In the genomic region with DNA sequence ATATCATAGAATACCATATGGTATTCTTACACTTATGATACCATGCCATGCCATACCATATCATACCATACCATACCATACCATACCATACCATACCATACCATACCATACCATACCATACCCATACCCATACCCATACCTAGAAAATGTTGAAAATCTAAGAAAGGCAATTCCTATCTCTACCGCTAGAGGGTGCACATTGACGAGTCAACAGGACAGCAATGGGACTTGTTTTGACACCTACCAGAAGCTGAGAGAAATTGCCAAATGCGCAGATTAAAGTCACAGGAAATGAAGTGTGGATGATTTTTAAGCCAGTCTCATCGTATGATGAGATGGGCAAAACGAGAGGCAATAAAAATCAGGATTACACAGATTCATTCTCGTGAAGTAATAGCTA, we compare ENCODE assay signal across 8 mouse cellular contexts.
A peak's percentile ranks its signal among the peaks of the same experiment; 100 is the strongest.
DNase-seq lines count a peak whose midpoint lies in the region; ATAC-seq and TF ChIP-seq lines count a peak whose summit lies in the region.

No protein-coding gene starts in this region.

- H3K4me3 ChIP-seq in kidney, postnatal 0 days (replicated peaks; ENCODE audit: low read depth, low read length) = no peak overlapping the region
- H3K4me3 ChIP-seq in ES-E14 (ENCODE audit: insufficient read depth in 1 of 2, low read depth in 1 of 2, low read length in 2 of 2, poor library complexity in 1 of 2, severe bottlenecking in 1 of 2) = no peak overlapping the region
- H3K4me3 ChIP-seq in embryonic fibroblast, embryonic 13.5 days (ENCODE audit: insufficient read depth, low read length) = no peak overlapping the region

- in situ Hi-C loops in ES-E14 (cut with MboI; ENCODE audit: low sequenced_read_pairs in 2 of 2, unreplicated experiment in 2 of 2) = no loop called here

- intact Hi-C loops in gastrocnemius, postnatal 14 days (cut with DNase I; ENCODE audit: low total_unique reads) = no loop called here

- no peak for ATAC-seq in kidney, postnatal 0 days (replicated peaks; ENCODE audit: low FRiP score, low read depth)

- no peak for TF ChIP-seq POLR2A in embryonic fibroblast, embryonic 13.5 days (IDR thresholded peaks at IDR 0.05; ENCODE audit: low read depth, low read length)

- no peaks in the 10 kb centered on the region for H3K36me3 ChIP-seq in kidney, postnatal 0 days (ENCODE audit: insufficient read depth, low read length)
- H3K36me3 ChIP-seq in ES-E14 (ENCODE audit: control insufficient read depth, insufficient read depth, low read length, poor library complexity, severe bottlenecking) = no peaks in the 10 kb centered on the region

- 39% methylated on average over 6 of the region's 6 CpGs for WGBS in kidney, postnatal 0 days

- no peak overlapping the region for H3K4me2 ChIP-seq in kidney, postnatal 0 days (ENCODE audit: low read length)

- peak; percentile 86 for TF ChIP-seq CTCF in kidney, postnatal 0 days (IDR thresholded peaks at IDR 0.05; ENCODE audit: low read depth)
- peak; percentile 30; the same call in 1 of the 2 replicates for TF ChIP-seq CTCF in embryonic fibroblast, embryonic 13.5 days (IDR thresholded peaks at IDR 0.05; ENCODE audit: borderline replicate concordance, insufficient read depth, low read length)

- no peaks in the 10 kb centered on the region for H3K4me1 ChIP-seq in kidney, postnatal 0 days (replicated peaks; ENCODE audit: insufficient read depth, low read length)
- no peaks in the 10 kb centered on the region for H3K4me1 ChIP-seq in ES-E14 (ENCODE audit: control insufficient read depth in 2 of 2, insufficient read depth in 2 of 2, low read length in 2 of 2, poor library complexity in 1 of 2)
- no peaks in the 10 kb centered on the region for H3K4me1 ChIP-seq in embryonic fibroblast, embryonic 13.5 days (ENCODE audit: control insufficient read depth, insufficient read depth, low read length)

- DNase-seq in adrenal gland, postnatal 10 days = peak; percentile 7
- no peak for DNase-seq in adrenal gland, adult 8-10 months
- peak; percentile 45 for DNase-seq in kidney, postnatal 0 days (ENCODE audit: low spot score)
- DNase-seq in kidney, postnatal 4 days = no peak
- peak; percentile 56 for DNase-seq in ES-E14 (ENCODE audit: low read depth, low spot score)
- DNase-seq in testis, postnatal 14 days (ENCODE audit: low spot score) = no peak
- no peak for DNase-seq in gastrocnemius, postnatal 14 days

- no peaks in the 10 kb centered on the region for H3K9me3 ChIP-seq in kidney, postnatal 0 days (replicated peaks; ENCODE audit: low read length)
- no peaks in the 10 kb centered on the region for H3K9me3 ChIP-seq in ES-E14 (ENCODE audit: control insufficient read depth, insufficient read depth, low read depth, low read length)

- H3K9ac ChIP-seq in kidney, postnatal 0 days (ENCODE audit: low read depth, low read length) = no peak overlapping the region
- H3K9ac ChIP-seq in ES-E14 (ENCODE audit: insufficient read depth, low read depth, low read length, poor library complexity, severe bottlenecking) = no peak overlapping the region

- H3K27me3 ChIP-seq in kidney, postnatal 0 days (ENCODE audit: insufficient read depth, low read length) = no peaks in the 10 kb centered on the region

- H3K27ac ChIP-seq in kidney, postnatal 0 days = no peak overlapping the region
- no peak overlapping the region for H3K27ac ChIP-seq in ES-E14 (ENCODE audit: insufficient read depth, low read depth, low read length, poor library complexity, severe bottlenecking)
- H3K27ac ChIP-seq in embryonic fibroblast, embryonic 13.5 days (ENCODE audit: insufficient read depth, low read length) = no peak overlapping the region

TF ChIP-seq in ES-E14, 5 proteins besides CTCF, POLR2A, EP300 and RAD21:
- TF ChIP-seq ZNF384 (IDR thresholded peaks at IDR 0.05; ENCODE audit: low read depth, low read length) (no peak), ZC3H11A (IDR thresholded peaks at IDR 0.05; ENCODE audit: borderline replicate concordance, low read depth, low read length) (peak; percentile 42; the same call in 1 of the 2 replicates), HCFC1 (IDR thresholded peaks at IDR 0.05; ENCODE audit: borderline replicate concordance, insufficient read depth, low read length) (no peak), MAFK (IDR thresholded peaks at IDR 0.05; ENCODE audit: insufficient read depth, low read depth, low read length) (no peak), CHD2 (IDR thresholded peaks at IDR 0.05; ENCODE audit: low read depth, low read length) (no peak)
TF ChIP-seq in ES-E14: peak in this region for 1.

Comparison
In these comparisons a context has a peak if more than half of its experiments do, and no peak if none do; other contexts are left out.
1. DNase-seq: peak in adrenal gland, postnatal 10 days (single experiment), kidney, postnatal 0 days (single experiment) and ES-E14 (single experiment); none in adrenal gland, adult 8-10 months (single experiment), kidney, postnatal 4 days (0 of 2), testis, postnatal 14 days (single experiment) and gastrocnemius, postnatal 14 days (single experiment).